12 mouse cellular contexts compared by ENCODE assay signal in the genomic region with DNA sequence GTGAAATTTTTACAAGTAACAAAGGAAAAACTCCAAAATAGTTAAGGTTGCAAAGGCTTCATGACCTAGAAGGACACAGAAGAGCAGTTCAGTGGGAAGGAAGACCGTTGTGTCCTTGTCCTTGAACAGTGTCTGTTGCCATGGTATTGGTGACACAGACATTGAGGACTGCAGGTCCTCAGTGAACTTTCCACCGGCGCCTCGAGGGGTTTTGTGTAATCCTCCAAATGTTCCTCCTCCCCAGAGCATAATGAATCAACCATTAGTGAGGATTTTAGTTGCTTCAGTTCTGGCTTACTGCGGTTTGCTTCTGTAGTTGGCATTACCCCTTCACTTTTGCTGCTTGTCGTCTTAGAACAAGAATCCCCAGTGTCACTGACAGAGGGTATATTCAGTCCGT.
DNase-seq lines count a peak whose midpoint lies in the region; ATAC-seq and TF ChIP-seq lines count a peak whose summit lies in the region.
"Had no signal": no experiment of that assay in that cellular context is flagged by ENCODE, and none has a peak within 500 bp of the region (broad histone marks: within the 10 kb centered on the region; RNA-seq: fewer than 3 reads in every experiment).

No protein-coding gene starts in this region.

- no peak for TF ChIP-seq POLR2A in kidney, adult 2 months (IDR thresholded peaks at IDR 0.05; ENCODE audit: low read depth, low read length)

- no peaks in the 10 kb centered on the region for H3K9me3 ChIP-seq in kidney, embryonic 15.5 days (replicated peaks)
- no peaks in the 10 kb centered on the region for H3K9me3 ChIP-seq in hindbrain, postnatal 0 days (ENCODE audit: low read length)
- no peaks in the 10 kb centered on the region for H3K9me3 ChIP-seq in intestine, embryonic 16.5 days (ENCODE audit: control insufficient read depth, low read length)
- H3K9me3 ChIP-seq: limb, embryonic 13.5 days had no signal

- no peaks in the 10 kb centered on the region; the same call in 1 of the 2 replicates for H3K36me3 ChIP-seq in kidney, adult 2 months (ENCODE audit: control insufficient read depth, insufficient read depth, low read length)
- no peaks in the 10 kb centered on the region for H3K36me3 ChIP-seq in kidney, embryonic 15.5 days
- no peaks in the 10 kb centered on the region for H3K36me3 ChIP-seq in hindbrain, postnatal 0 days (ENCODE audit: insufficient read depth, low read length)
- H3K36me3 ChIP-seq in intestine, embryonic 16.5 days (ENCODE audit: control insufficient read depth, insufficient read depth, low read length): no peaks in the 10 kb centered on the region
- H3K36me3 ChIP-seq: limb, embryonic 13.5 days had no signal

- H3K9ac ChIP-seq in kidney, embryonic 15.5 days: no peak overlapping the region
- no peak overlapping the region for H3K9ac ChIP-seq in hindbrain, postnatal 0 days (replicated peaks; ENCODE audit: low read length)
- no peak overlapping the region for H3K9ac ChIP-seq in intestine, embryonic 16.5 days (ENCODE audit: low read depth, low read length)
- H3K9ac ChIP-seq: limb, embryonic 13.5 days had no signal

- TF ChIP-seq CTCF in kidney, adult 2 months (conservative IDR thresholded peaks at IDR 0.05; ENCODE audit: insufficient read depth, insufficient read length, low read depth, low read length): no peak
- TF ChIP-seq CTCF in hindbrain, postnatal 0 days (IDR thresholded peaks at IDR 0.05; ENCODE audit: low read depth): no peak

- H3K4me3 ChIP-seq in kidney, adult 2 months (ENCODE audit: insufficient read depth, low read depth, low read length): no peak overlapping the region
- no peak overlapping the region for H3K4me3 ChIP-seq in kidney, embryonic 15.5 days (replicated peaks)
- no peak overlapping the region for H3K4me3 ChIP-seq in hindbrain, postnatal 0 days (ENCODE audit: low read length)
- no peak overlapping the region for H3K4me3 ChIP-seq in intestine, embryonic 16.5 days (ENCODE audit: low read length)
- H3K4me3 ChIP-seq: limb, embryonic 13.5 days had no signal

- H3K27me3 ChIP-seq in kidney, adult 2 months (replicated peaks; ENCODE audit: control insufficient read depth, insufficient read depth, low read length): no peaks in the 10 kb centered on the region
- H3K27me3 ChIP-seq in kidney, embryonic 15.5 days: no peaks in the 10 kb centered on the region
- no peaks in the 10 kb centered on the region for H3K27me3 ChIP-seq in hindbrain, postnatal 0 days (ENCODE audit: insufficient read depth, low read length)
- no peaks in the 10 kb centered on the region for H3K27me3 ChIP-seq in intestine, embryonic 16.5 days (replicated peaks; ENCODE audit: control insufficient read depth, insufficient read depth, low read length)
- H3K27me3 ChIP-seq: limb, embryonic 13.5 days had no signal

- no peaks in the 10 kb centered on the region for H3K4me1 ChIP-seq in kidney, adult 2 months (ENCODE audit: control insufficient read depth, insufficient read depth, low read length)
- peaks cover 5% of the 10 kb centered on the region; the same call in 1 of the 2 replicates for H3K4me1 ChIP-seq in kidney, embryonic 15.5 days
- no peaks in the 10 kb centered on the region for H3K4me1 ChIP-seq in hindbrain, postnatal 0 days (ENCODE audit: insufficient read depth, low read length)
- H3K4me1 ChIP-seq in intestine, embryonic 16.5 days (ENCODE audit: control insufficient read depth, insufficient read depth, low read length): no peaks in the 10 kb centered on the region

- no peak overlapping the region for H3K4me2 ChIP-seq in kidney, embryonic 15.5 days
- H3K4me2 ChIP-seq in hindbrain, postnatal 0 days (ENCODE audit: low read depth, low read length): no peak overlapping the region
- no peak overlapping the region for H3K4me2 ChIP-seq in intestine, embryonic 16.5 days (ENCODE audit: low read depth, low read length)
- H3K4me2 ChIP-seq: limb, embryonic 13.5 days had no signal

- H3K27ac ChIP-seq in kidney, adult 2 months (ENCODE audit: insufficient read depth, low read depth, low read length): no peak overlapping the region
- H3K27ac ChIP-seq in kidney, embryonic 15.5 days: no peak overlapping the region
- H3K27ac ChIP-seq in hindbrain, postnatal 0 days: no peak overlapping the region
- H3K27ac ChIP-seq in intestine, embryonic 16.5 days (ENCODE audit: low read length): no peak overlapping the region
- H3K27ac ChIP-seq: limb, embryonic 13.5 days had no signal

- ATAC-seq in kidney, embryonic 15.5 days (replicated peaks; ENCODE audit: low FRiP score): no peak
- ATAC-seq in hindbrain, postnatal 0 days: no peak; the same call in 1 of the 2 replicates
- ATAC-seq in intestine, embryonic 16.5 days: no peak
- ATAC-seq: lung, postnatal 0 days had no signal

- WGBS in kidney, adult 2 months: 37% methylated on average over 7 of the region's 7 CpGs
- WGBS in kidney, embryonic 15.5 days: 64% methylated on average over 7 of the region's 7 CpGs
- 18% methylated on average over 7 of the region's 7 CpGs for WGBS in hindbrain, postnatal 0 days
- WGBS in intestine, embryonic 16.5 days: 65% methylated on average over 7 of the region's 7 CpGs

- DNase-seq in kidney, adult 2 months: peak; percentile 59
- peak; percentile 63 for DNase-seq in Muller cell, postnatal 12 days (ENCODE audit: inconsistent ontology term)
- peak; percentile 88 to 92 for DNase-seq in adrenal gland, adult (ENCODE audit: inconsistent age in 2 of 2, low spot score in 1 of 2)
- DNase-seq in hindbrain, postnatal 0 days (ENCODE audit: low spot score): peak; percentile 45
- DNase-seq in right cerebral cortex, postnatal 25 days: no peak
- DNase-seq in c-Kit-positive CD71-positive TER-119-positive erythroid progenitor cells, embryonic 14.5 days (ENCODE audit: low spot score): no peak
- DNase-seq: gastrocnemius, postnatal 14 days; layer of hippocampus, adult 9-11 months had no signal

Comparison
In these comparisons a context has a peak if more than half of its experiments do, and no peak if none do; other contexts are left out.
1. DNase-seq: peak in kidney, adult 2 months (single experiment), Muller cell, postnatal 12 days (single experiment), adrenal gland, adult (2 of 2) and hindbrain, postnatal 0 days (single experiment); none in right cerebral cortex, postnatal 25 days (single experiment) and c-Kit-positive CD71-positive TER-119-positive erythroid progenitor cells, embryonic 14.5 days (single experiment).